Mouse (Mus musculus): ENCODE measurements at regions not wholly inside any gene's neighbourhood (a gene's known extent, or its start where the extent isn't known, plus 50 kb on each side); places are given as distances from the start of the nearest gene placed in this dataset.

- TF ChIP-seq POLR2A (IDR thresholded peaks at IDR 0.05; ENCODE audit: borderline replicate concordance, insufficient read depth, low read length) (no peak), CTCF (IDR thresholded peaks at IDR 0.05; ENCODE audit: borderline replicate concordance, insufficient read depth, low read depth, low read length) (no peak)
Observed at GRCm38 (mm10) chr1:122161798-122162197, 594.0 kb upstream of the Ddx18 start.
